Mouse (Mus musculus) activated CD4-positive, CD25-positive, alpha-beta regulatory T cell, adult 9 weeks (primary cell): ENCODE results near the gene Gm4884. TPM values are rescaled to one million over a fixed set of nuclear protein-coding genes. Genes with fewer than 3 reads are reported as not detected.

ENCODE experiments used
- polyA plus RNA-seq: library from polyadenylated mRNA; unstranded; fragments of 100-300 nt; shearing (Covaris generic); gene quantifications from one replicate; pipeline ENCODE4 v1.2.1, GENCODE M21; 2017

The Gm4884 gene
- not detected for polyA plus RNA-seq

GRCm38 (mm10) chr7:41032419-41032818 lies at the start of gene Gm4884:
Gene Gm4884 (plus strand): TSS chr7:41032719.

GRCm38 (mm10) chr7:40987243-40987642 lies 45.3 kb upstream of the Gm4884 start, which contains the start of gene 4930433I11Rik:
Gene 4930433I11Rik (plus strand): TSS chr7:40987543.

Other genes with a start within 250 kb of the Gm4884 start
- gene Vstm2b, start 134.4 kb upstream of the Gm4884 start, polyA plus RNA-seq: not detected
- gene 4930433I11Rik, start 45.2 kb upstream of the Gm4884 start, polyA plus RNA-seq: not detected
- not detected for gene Gm5592, start 121.1 kb downstream of the Gm4884 start, polyA plus RNA-seq